ENCODE assay signal across 15 mouse cellular contexts in the genomic region with DNA sequence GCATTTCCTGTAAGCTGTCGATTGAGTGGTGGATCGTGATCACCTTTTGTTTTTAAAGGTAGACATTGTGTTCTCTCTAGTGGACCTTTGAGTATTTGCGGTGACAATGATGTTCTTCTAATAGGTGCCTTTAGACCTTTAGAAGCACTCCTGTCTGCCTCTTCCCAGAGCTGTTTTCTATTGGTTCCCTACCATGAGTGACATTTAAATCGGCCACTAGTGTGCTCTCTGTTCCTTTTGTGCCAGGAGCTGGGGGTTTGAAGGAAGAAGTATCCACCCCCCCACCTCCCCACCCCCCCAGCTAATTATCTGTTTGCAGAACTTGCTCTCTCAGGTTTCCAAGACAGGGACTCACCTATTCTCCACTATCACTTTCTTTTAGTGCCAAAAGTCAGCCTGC.
"Had no signal": no experiment of that assay in that cellular context is flagged by ENCODE, and none has a peak within 500 bp of the region (broad histone marks: within the 10 kb centered on the region; RNA-seq: fewer than 3 reads in every experiment).

No protein-coding gene starts in this region.

- H3K9me3 ChIP-seq: lung, embryonic 15.5 days; megakaryocyte, embryonic 14.5 days; midbrain, embryonic 13.5 days; midbrain, embryonic 15.5 days; neural tube, embryonic 12.5 days; stomach, embryonic 15.5 days had no signal

- H3K4me1 ChIP-seq: lung, embryonic 15.5 days; neural tube, embryonic 12.5 days; stomach, embryonic 15.5 days had no signal

- DNase-seq: liver, postnatal 0 days; lung, adult 2 months; lung, postnatal 14 days; lung, postnatal 36 days; right cerebral cortex, postnatal 14 days; thymus, postnatal 14 days; thymus, postnatal 36 days had no signal

- H3K27ac ChIP-seq: lung, embryonic 15.5 days; macrophage; midbrain, embryonic 13.5 days; midbrain, embryonic 15.5 days; neural tube, embryonic 12.5 days; stomach, embryonic 15.5 days; stomach, postnatal 0 days had no signal

- H3K4me3 ChIP-seq: lung, embryonic 15.5 days; megakaryocyte, embryonic 14.5 days; midbrain, embryonic 13.5 days; midbrain, embryonic 15.5 days; neural tube, embryonic 12.5 days; stomach, embryonic 15.5 days had no signal

- H3K27me3 ChIP-seq: lung, embryonic 15.5 days; midbrain, embryonic 15.5 days; neural tube, embryonic 12.5 days; stomach, embryonic 15.5 days had no signal

- H3K36me3 ChIP-seq: lung, embryonic 15.5 days; midbrain, embryonic 13.5 days; midbrain, embryonic 15.5 days; neural tube, embryonic 12.5 days; stomach, embryonic 15.5 days had no signal
